ENCODE assay signal across 22 mouse cellular contexts in the genomic region with DNA sequence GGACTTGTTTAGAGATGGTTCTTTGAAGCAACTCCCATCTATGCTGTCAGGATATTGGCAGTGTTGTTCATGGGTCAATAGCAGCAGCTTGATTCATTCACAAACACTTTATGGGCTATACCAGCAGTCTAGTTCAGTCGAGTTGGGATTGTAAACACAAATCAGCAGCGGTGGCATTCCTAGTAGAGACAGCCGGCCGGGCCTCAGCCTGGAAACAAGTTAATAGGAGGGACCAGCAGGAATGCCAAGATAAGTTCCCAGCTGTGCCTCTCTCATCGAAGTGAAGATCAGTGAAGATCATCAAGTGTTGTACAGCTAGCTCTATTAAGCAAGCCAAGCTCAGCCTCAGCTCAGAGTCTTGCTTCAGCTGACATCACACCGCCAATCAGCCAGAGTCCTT. TPM values are rescaled to one million over a fixed set of nuclear protein-coding genes. Genes with fewer than 3 reads are reported as not detected.
A peak's percentile ranks its signal among the peaks of the same experiment; 100 is the strongest.
DNase-seq lines count a peak whose midpoint lies in the region; ATAC-seq and TF ChIP-seq lines count a peak whose summit lies in the region.
"Had no signal": no experiment of that assay in that cellular context is flagged by ENCODE, and none has a peak within 500 bp of the region (broad histone marks: within the 10 kb centered on the region; RNA-seq: fewer than 3 reads in every experiment).

No protein-coding gene starts in this region.

- H3K27ac ChIP-seq in heart, embryonic 13.5 days (replicated peaks) = 0 out of 2 replicates have a peak overlapping the region, but pooled peaks have one; percentile 12
- no peak overlapping the region; the same call in 1 of the 2 replicates for H3K27ac ChIP-seq in heart, adult 2 months
- 0 out of 2 replicates have a peak overlapping the region, but pooled peaks have one; percentile 17 for H3K27ac ChIP-seq in limb, embryonic 12.5 days
- no peak overlapping the region for H3K27ac ChIP-seq in limb, embryonic 10.5 days
- peak overlapping the region; percentile 52 for H3K27ac ChIP-seq in lung, postnatal 0 days (ENCODE audit: low read length)
- H3K27ac ChIP-seq in stomach, embryonic 16.5 days (ENCODE audit: low read length) = peak overlapping the region; percentile 26; the same call in 1 of the 2 replicates
- H3K27ac ChIP-seq: embryonic facial prominence, embryonic 15.5 days; hindbrain, embryonic 10.5 days; hindbrain, postnatal 0 days; midbrain, embryonic 12.5 days; neural tube, embryonic 12.5 days had no signal

- H3K9me3 ChIP-seq in heart, embryonic 13.5 days = no peaks in the 10 kb centered on the region
- H3K9me3 ChIP-seq in limb, embryonic 12.5 days = no peaks in the 10 kb centered on the region
- H3K9me3 ChIP-seq in limb, embryonic 10.5 days (replicated peaks) = no peaks in the 10 kb centered on the region
- H3K9me3 ChIP-seq in lung, postnatal 0 days (ENCODE audit: low read length) = no peaks in the 10 kb centered on the region
- no peaks in the 10 kb centered on the region for H3K9me3 ChIP-seq in stomach, embryonic 16.5 days (replicated peaks; ENCODE audit: control insufficient read depth, low read length)
- H3K9me3 ChIP-seq: embryonic facial prominence, embryonic 15.5 days; hindbrain, embryonic 10.5 days; midbrain, embryonic 12.5 days; neural tube, embryonic 12.5 days had no signal

- intact Hi-C loops in heart, adult 2 months (cut with DNase I) = no loop called here

- H3K4me3 ChIP-seq in heart, embryonic 13.5 days = no peak overlapping the region
- H3K4me3 ChIP-seq in heart, adult 2 months = no peak overlapping the region
- H3K4me3 ChIP-seq in limb, embryonic 12.5 days (replicated peaks) = no peak overlapping the region
- H3K4me3 ChIP-seq in limb, embryonic 10.5 days = no peak overlapping the region
- no peak overlapping the region for H3K4me3 ChIP-seq in lung, postnatal 0 days (ENCODE audit: low read depth, low read length)
- H3K4me3 ChIP-seq in stomach, embryonic 16.5 days (replicated peaks; ENCODE audit: low read length) = no peak overlapping the region
- H3K4me3 ChIP-seq: embryonic facial prominence, embryonic 15.5 days; hindbrain, embryonic 10.5 days; midbrain, embryonic 12.5 days; neural tube, embryonic 12.5 days had no signal

- no peak for TF ChIP-seq EP300 in heart, adult 2 months (IDR thresholded peaks at IDR 0.05; ENCODE audit: insufficient read depth, low read depth, low read length)
- TF ChIP-seq EP300 in lung, postnatal 0 days (IDR thresholded peaks at IDR 0.05) = peak; percentile 51

- H3K36me3 ChIP-seq in heart, embryonic 13.5 days = no peaks in the 10 kb centered on the region
- no peaks in the 10 kb centered on the region; the same call in 1 of the 2 replicates for H3K36me3 ChIP-seq in heart, adult 2 months (ENCODE audit: control insufficient read depth, insufficient read depth, low read length)
- H3K36me3 ChIP-seq in limb, embryonic 12.5 days = no peaks in the 10 kb centered on the region
- H3K36me3 ChIP-seq in limb, embryonic 10.5 days = no peaks in the 10 kb centered on the region
- no peaks in the 10 kb centered on the region for H3K36me3 ChIP-seq in lung, postnatal 0 days (ENCODE audit: insufficient read depth, low read length)
- H3K36me3 ChIP-seq in stomach, embryonic 16.5 days (ENCODE audit: control insufficient read depth, insufficient read depth, low read length) = no peaks in the 10 kb centered on the region
- H3K36me3 ChIP-seq: embryonic facial prominence, embryonic 15.5 days; hindbrain, embryonic 10.5 days; midbrain, embryonic 12.5 days; neural tube, embryonic 12.5 days had no signal

- H3K4me2 ChIP-seq in heart, embryonic 13.5 days = no peak overlapping the region
- no peak overlapping the region for H3K4me2 ChIP-seq in limb, embryonic 12.5 days
- no peak overlapping the region for H3K4me2 ChIP-seq in lung, postnatal 0 days (replicated peaks; ENCODE audit: low read depth, low read length)
- no peak overlapping the region for H3K4me2 ChIP-seq in stomach, embryonic 16.5 days (ENCODE audit: low read depth, low read length)
- H3K4me2 ChIP-seq: embryonic facial prominence, embryonic 15.5 days; midbrain, embryonic 12.5 days; neural tube, embryonic 12.5 days had no signal

- no peak for TF ChIP-seq CTCF in heart, adult 2 months (IDR thresholded peaks at IDR 0.05)
- no peak for TF ChIP-seq CTCF in lung, postnatal 0 days (IDR thresholded peaks at IDR 0.05)

- H3K9ac ChIP-seq in heart, embryonic 13.5 days = 0 out of 2 replicates have a peak overlapping the region, but pooled peaks have one; percentile 10
- no peak overlapping the region for H3K9ac ChIP-seq in heart, adult 2 months (ENCODE audit: low read depth, low read length)
- no peak overlapping the region for H3K9ac ChIP-seq in limb, embryonic 12.5 days (replicated peaks)
- no peak overlapping the region for H3K9ac ChIP-seq in lung, postnatal 0 days (replicated peaks; ENCODE audit: low read depth)
- no peak overlapping the region for H3K9ac ChIP-seq in stomach, embryonic 16.5 days (ENCODE audit: low read length)
- H3K9ac ChIP-seq: embryonic facial prominence, embryonic 15.5 days; midbrain, embryonic 12.5 days; neural tube, embryonic 12.5 days had no signal

- 36% methylated on average over 6 of the region's 6 CpGs for WGBS in heart, embryonic 13.5 days
- 40% methylated on average over 6 of the region's 6 CpGs for WGBS in heart, adult 2 months
- 51% methylated on average over 6 of the region's 6 CpGs for WGBS in limb, embryonic 12.5 days
- WGBS in limb, embryonic 10.5 days = 74% methylated on average over 6 of the region's 6 CpGs
- WGBS in lung, postnatal 0 days = 28% methylated on average over 6 of the region's 6 CpGs
- WGBS in stomach, embryonic 16.5 days = 38% methylated on average over 6 of the region's 6 CpGs

- TF ChIP-seq POLR2A in heart, adult 2 months (IDR thresholded peaks at IDR 0.05; ENCODE audit: insufficient read depth, low read depth, low read length) = no peak

- no peaks in the 10 kb centered on the region for H3K27me3 ChIP-seq in heart, embryonic 13.5 days (replicated peaks)
- no peaks in the 10 kb centered on the region for H3K27me3 ChIP-seq in heart, adult 2 months (ENCODE audit: control insufficient read depth, insufficient read depth, low read length)
- no peaks in the 10 kb centered on the region for H3K27me3 ChIP-seq in limb, embryonic 12.5 days
- no peaks in the 10 kb centered on the region for H3K27me3 ChIP-seq in limb, embryonic 10.5 days (ENCODE audit: low read depth, poor library complexity, severe bottlenecking)
- H3K27me3 ChIP-seq in lung, postnatal 0 days (replicated peaks; ENCODE audit: insufficient read depth, low read length) = no peaks in the 10 kb centered on the region
- H3K27me3 ChIP-seq in stomach, embryonic 16.5 days (ENCODE audit: control insufficient read depth, insufficient read depth, low read length) = no peaks in the 10 kb centered on the region
- H3K27me3 ChIP-seq: embryonic facial prominence, embryonic 15.5 days; midbrain, embryonic 12.5 days; neural tube, embryonic 12.5 days had no signal

- peaks cover 28% of the 10 kb centered on the region for H3K4me1 ChIP-seq in heart, embryonic 13.5 days
- peaks cover 19% of the 10 kb centered on the region for H3K4me1 ChIP-seq in heart, adult 2 months (ENCODE audit: control insufficient read depth, insufficient read depth, low read length)
- H3K4me1 ChIP-seq in limb, embryonic 12.5 days (replicated peaks) = peaks cover 23% of the 10 kb centered on the region
- H3K4me1 ChIP-seq in limb, embryonic 10.5 days = peaks cover 26% of the 10 kb centered on the region
- peaks cover 6% of the 10 kb centered on the region; the same call in 1 of the 2 replicates for H3K4me1 ChIP-seq in lung, postnatal 0 days (ENCODE audit: insufficient read depth, low read depth, low read length)
- peaks cover 22% of the 10 kb centered on the region for H3K4me1 ChIP-seq in stomach, embryonic 16.5 days (ENCODE audit: control insufficient read depth, insufficient read depth, low read length)

- no peak for ATAC-seq in heart, embryonic 13.5 days (ENCODE audit: extremely low read depth, insufficient number of reproducible peaks, low FRiP score, low TSS enrichment)
- no peak for ATAC-seq in limb, embryonic 12.5 days (ENCODE audit: insufficient number of reproducible peaks, insufficient read depth, low FRiP score, low TSS enrichment, low read depth)
- ATAC-seq in lung, postnatal 0 days = peak; percentile 75
- no peak for ATAC-seq in stomach, embryonic 16.5 days (ENCODE audit: insufficient read depth, low FRiP score)
- ATAC-seq: hindbrain, postnatal 0 days; intestine, postnatal 0 days had no signal

- no peak for DNase-seq in heart, adult 2 months
- DNase-seq in limb, embryonic 10.5 days (ENCODE audit: low spot score) = no peak
- peak; percentile 91 for DNase-seq in lung, postnatal 0 days (ENCODE audit: low spot score)
- no peak for DNase-seq in right cerebral cortex, postnatal 10 days (ENCODE audit: low spot score in 2 of 2)
- DNase-seq: adrenal gland, postnatal 36 days; cerebellum, adult 11-12 months; cerebellum, postnatal 14 days; embryo, embryonic 11 days; gastrocnemius, postnatal 10 days; thymus, adult 2 months had no signal

- no peaks in the 10 kb centered on the region for H3K79me2 ChIP-seq in heart, adult 2 months (replicated peaks; ENCODE audit: control insufficient read depth, insufficient read depth, low read length)

RNA-seq across cellular contexts. Expression of a gene that starts 5.6 kb away (rescaled TPM):
- polyA plus RNA-seq in heart, embryonic 13.5 days (2015; fragmentation: Nextera tagmentation; extraction: Ambion mirVana) = 0.14 and 0.15 TPM in 2 replicates
- total RNA-seq in heart, adult 2 months (2021) = under 1 TPM; 0.47 to 0.57 TPM
- 0.16 and 0.20 TPM in 2 replicates for polyA plus RNA-seq in heart, adult 2 months (2012; rRNA removed)
- polyA plus RNA-seq in limb, embryonic 12.5 days (2016; fragmentation: Nextera tagmentation; extraction: Ambion mirVana) = not detected in 2 replicates
- 0.10 and 0.14 TPM in 2 replicates for polyA plus RNA-seq in limb, embryonic 10.5 days (2016; fragmentation: Nextera tagmentation; extraction: Ambion mirVana)
- 0.29 and 0.44 TPM in 2 replicates for polyA plus RNA-seq in lung, postnatal 0 days (2015; fragmentation: Nextera tagmentation; extraction: Ambion mirVana)
- 0.36 and 0.37 TPM in 2 replicates for polyA plus RNA-seq in stomach, embryonic 16.5 days (2015; fragmentation: Nextera tagmentation; extraction: Ambion mirVana)
- total RNA-seq: left cerebral cortex, adult 18-20 months; left cerebral cortex, postnatal 36 days; liver, adult 2 months had no signal
- polyA plus RNA-seq: hindbrain, postnatal 0 days; liver, adult 2 months; midbrain, embryonic 12.5 days; neural tube, embryonic 12.5 days had no signal

RNA-seq across cellular contexts. Expression of a gene that starts 28.2 kb away (rescaled TPM):
- polyA plus RNA-seq in heart, embryonic 13.5 days (2015; fragmentation: Nextera tagmentation; extraction: Ambion mirVana) = 97.0 and 109 TPM in 2 replicates
- 10 to 100 TPM; 27.6 to 32.7 TPM for total RNA-seq in heart, adult 2 months (2021)
- polyA plus RNA-seq in heart, adult 2 months (2012; rRNA removed) = 12.9 and 18.4 TPM in 2 replicates
- polyA plus RNA-seq in limb, embryonic 12.5 days (2016; fragmentation: Nextera tagmentation; extraction: Ambion mirVana) = 202 and 212 TPM in 2 replicates
- polyA plus RNA-seq in limb, embryonic 10.5 days (2016; fragmentation: Nextera tagmentation; extraction: Ambion mirVana) = 200 and 201 TPM in 2 replicates
- 90.2 and 98.7 TPM in 2 replicates for polyA plus RNA-seq in lung, postnatal 0 days (2015; fragmentation: Nextera tagmentation; extraction: Ambion mirVana)
- polyA plus RNA-seq in stomach, embryonic 16.5 days (2015; fragmentation: Nextera tagmentation; extraction: Ambion mirVana) = 124 and 133 TPM in 2 replicates

RNA-seq across cellular contexts. Expression of a gene that starts 49.5 kb away (rescaled TPM):
- polyA plus RNA-seq in heart, embryonic 13.5 days (2015; fragmentation: Nextera tagmentation; extraction: Ambion mirVana) = 10.8 and 11.0 TPM in 2 replicates
- total RNA-seq in heart, adult 2 months (2021) = 10 to 100 TPM; 34.8 to 39.7 TPM
- polyA plus RNA-seq in heart, adult 2 months (2012; rRNA removed) = 16.8 and 34.5 TPM in 2 replicates
- polyA plus RNA-seq in limb, embryonic 12.5 days (2016; fragmentation: Nextera tagmentation; extraction: Ambion mirVana) = 14.8 and 16.6 TPM in 2 replicates
- 6.8 and 9.2 TPM in 2 replicates for polyA plus RNA-seq in limb, embryonic 10.5 days (2016; fragmentation: Nextera tagmentation; extraction: Ambion mirVana)
- 15.7 and 16.7 TPM in 2 replicates for polyA plus RNA-seq in lung, postnatal 0 days (2015; fragmentation: Nextera tagmentation; extraction: Ambion mirVana)
- 10.2 and 10.5 TPM in 2 replicates for polyA plus RNA-seq in stomach, embryonic 16.5 days (2015; fragmentation: Nextera tagmentation; extraction: Ambion mirVana)

Comparison
In these comparisons a context has a peak if more than half of its experiments do, and no peak if none do; other contexts are left out.
1. H3K27ac ChIP-seq: peak in heart, embryonic 13.5 days (single experiment), limb, embryonic 12.5 days (single experiment), lung, postnatal 0 days (single experiment) and stomach, embryonic 16.5 days (single experiment); none in heart, adult 2 months (single experiment) and limb, embryonic 10.5 days (single experiment).